Mouse (Mus musculus) Patski (cell line): ENCODE results near the gene Wdr1. TPM values are rescaled to one million over a fixed set of nuclear protein-coding genes. Genes with fewer than 3 reads are reported as not detected.
"Not testable (repeated sequence)": the region's sequence is repeated elsewhere in the genome, so short reads cannot be mapped to it uniquely, and the experiment has no call there.

Source experiments
- ATAC-seq: fragments of 100-300 bp; one replicate; pipeline ENCODE4 v1.8.0; 2021
- CTCF ChIA-PET: fragments of 350-600 bp; sonication (Branson Sonifier 250); formaldehyde crosslinking; loops from one replicate; lab custom pipeline; 2022; ENCODE audit warnings: inconsistent platforms; lab: Charles Lee
- POLR2A ChIA-PET: fragments of 350-600 bp; sonication (Branson Sonifier 250); formaldehyde crosslinking; loops from one replicate; lab custom pipeline; 2022; ENCODE audit warnings: antibody characterized with exemption, inconsistent platforms; lab: Charles Lee
- DNase-seq: peaks from one replicate; pipeline ENCODE4 v3.0.0-alpha.2; 2011; ENCODE audit warnings: low read depth, low spot score
- H3K27me3 ChIP-seq: fragments of 371-371 bp; one replicate; pipeline ENCODE4 v1.5.1; 2021
- CTCF ChIP-seq: fragments of 100-300 bp; IDR thresholded peaks from one replicate; pipeline ENCODE4 v1.5.1; 2021
- in situ Hi-C: fragments of 300-500 bp; cut with MboI; formaldehyde crosslinking; loops from 3 replicates; pipeline ENCODE4 v1.11.1; 2018; ENCODE audit warnings: low pct_unique_long_range_greater_than_20kb, mixed read lengths
- polyA plus RNA-seq: library from polyadenylated mRNA; unstranded; gene quantifications from one replicate; pipeline ENCODE4 v1.2.3, GENCODE M21; 2021

Wdr1 gene
- polyA plus RNA-seq, 1 experiment from 2014 or later: 416 TPM

DNA sequence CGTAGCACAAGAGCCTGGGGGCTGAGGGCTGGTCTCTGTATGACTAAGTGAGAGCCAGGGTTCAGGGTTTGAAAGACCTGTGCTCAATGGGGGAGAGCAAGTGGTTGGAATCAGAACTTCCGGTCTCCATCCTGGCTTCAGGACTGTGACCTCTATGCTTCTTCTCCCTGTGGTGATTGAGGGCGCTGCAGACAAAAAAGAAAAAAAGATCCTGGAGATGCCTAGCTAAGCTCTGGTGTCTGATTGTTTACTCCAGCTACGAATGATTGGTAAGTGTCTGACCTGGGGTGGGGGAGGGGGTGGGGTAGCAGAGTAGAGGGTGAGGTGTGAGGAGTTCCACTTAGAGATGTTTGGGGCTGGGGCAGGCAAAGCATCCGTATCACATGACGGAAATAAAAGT is 75.0 kb downstream of the Wdr1 start:
- TF ChIP-seq CTCF: no peak
- peaks cover 12% of the 10 kb centered on the region for H3K27me3 ChIP-seq
- ATAC-seq (no peak), DNase-seq (no peak)
- CTCF ChIA-PET: no interaction called here
- POLR2A ChIA-PET: no interaction called here
- in situ Hi-C loops: no loop called here

DNA sequence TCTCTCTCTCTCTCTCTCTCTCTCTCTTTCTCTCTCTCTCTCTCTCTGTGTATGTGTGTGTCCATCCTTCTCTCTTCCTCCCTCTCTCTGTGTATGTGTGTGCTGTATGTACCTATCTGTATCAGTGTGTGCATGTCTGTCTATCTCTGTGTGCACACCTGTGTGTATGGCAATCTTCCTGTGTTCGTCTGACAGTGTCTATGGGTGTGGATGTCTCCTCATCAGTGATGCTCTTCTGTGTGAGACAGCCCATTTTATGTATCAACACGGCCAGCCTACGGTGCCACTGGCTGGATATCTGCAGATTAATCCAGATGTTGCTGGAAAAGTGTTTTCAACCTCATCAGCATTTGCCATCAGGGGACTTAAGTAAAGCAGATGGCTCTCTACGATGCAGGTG is 75.8 kb downstream of the Wdr1 start:
- TF ChIP-seq CTCF: no peak
- no peak for DNase-seq
- in situ Hi-C loops: no loop called here

DNA sequence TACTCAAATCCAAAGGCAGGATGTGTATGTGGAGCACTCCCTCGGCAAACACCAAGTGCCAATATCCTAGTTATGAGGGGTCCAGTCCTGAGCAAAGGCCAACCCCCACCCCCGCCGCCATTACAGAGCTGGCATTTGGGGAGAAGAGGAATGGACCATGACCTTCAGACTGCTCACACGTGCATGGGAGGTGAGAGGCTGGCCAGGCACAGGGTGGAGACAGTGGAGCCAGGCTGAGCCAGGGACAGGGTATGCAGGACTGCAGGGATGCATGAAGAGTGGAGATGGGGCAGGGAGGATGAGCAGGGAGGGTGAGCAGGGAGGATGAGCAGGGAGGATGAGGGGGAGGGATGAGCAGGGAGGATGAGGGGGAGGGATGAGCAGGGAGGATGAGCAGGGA is 77.1 kb downstream of the Wdr1 start:
- ATAC-seq (no peak), DNase-seq (no peak)
- POLR2A ChIA-PET: no interaction called here
- no peak for TF ChIP-seq CTCF
- CTCF ChIA-PET: interaction anchor here (1.1 kb wide), 1 partner anchor 13 kb away, joined by 3 read pairs; no protein-coding TSS in a partner anchor
- peaks cover 5% of the 10 kb centered on the region for H3K27me3 ChIP-seq
- in situ Hi-C loops: no loop called here

More for the DNA sequence above, 75.8 kb downstream of the Wdr1 start:
- no peak for ATAC-seq
- peaks cover 12% of the 10 kb centered on the region for H3K27me3 ChIP-seq
- POLR2A ChIA-PET: no interaction called here
- CTCF ChIA-PET: no interaction called here

DNA sequence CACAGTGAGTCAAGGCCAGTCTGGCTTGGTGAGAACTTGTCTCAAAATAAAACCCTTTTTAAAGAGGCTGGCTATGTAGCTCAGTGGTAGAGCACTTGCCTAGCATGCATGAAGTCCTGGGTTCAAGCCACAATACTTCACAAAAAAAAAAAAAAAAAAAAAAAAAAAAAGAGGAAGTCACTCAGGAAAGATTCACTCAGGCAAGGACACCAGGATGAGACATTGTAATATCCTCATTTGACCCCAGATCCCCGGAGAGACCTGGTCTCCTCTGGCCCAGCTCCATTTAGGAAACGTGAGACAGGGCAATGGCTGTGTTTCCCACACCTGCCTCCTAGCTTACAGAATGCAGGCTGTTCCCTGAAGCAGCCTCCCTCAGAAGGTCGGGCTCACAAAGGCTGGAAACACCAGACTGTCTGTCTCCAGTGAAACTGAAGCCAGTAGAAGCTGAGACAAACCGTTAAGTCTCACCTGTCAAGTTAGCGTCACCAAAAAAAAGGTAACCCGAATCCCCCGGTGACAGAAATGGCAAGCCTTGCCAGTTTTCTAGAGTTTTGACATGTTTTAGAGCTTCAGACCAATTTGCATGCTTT is 79.4 kb downstream of the Wdr1 start:
- no peak for TF ChIP-seq CTCF
- POLR2A ChIA-PET: interaction anchor here (0.7 kb wide), 1 partner anchor 83 kb away, joined by 4 read pairs; no protein-coding TSS in a partner anchor
- in situ Hi-C loops: no loop called here
- no peaks in the 10 kb centered on the region for H3K27me3 ChIP-seq
- CTCF ChIA-PET: interaction anchor here (0.8 to 1.5 kb wide), 6 partner anchors 7 to 175 kb away, joined by 3 to 6 read pairs (median 3); no protein-coding TSS in a partner anchor
- DNase-seq: no peak
- ATAC-seq: no peak

DNA sequence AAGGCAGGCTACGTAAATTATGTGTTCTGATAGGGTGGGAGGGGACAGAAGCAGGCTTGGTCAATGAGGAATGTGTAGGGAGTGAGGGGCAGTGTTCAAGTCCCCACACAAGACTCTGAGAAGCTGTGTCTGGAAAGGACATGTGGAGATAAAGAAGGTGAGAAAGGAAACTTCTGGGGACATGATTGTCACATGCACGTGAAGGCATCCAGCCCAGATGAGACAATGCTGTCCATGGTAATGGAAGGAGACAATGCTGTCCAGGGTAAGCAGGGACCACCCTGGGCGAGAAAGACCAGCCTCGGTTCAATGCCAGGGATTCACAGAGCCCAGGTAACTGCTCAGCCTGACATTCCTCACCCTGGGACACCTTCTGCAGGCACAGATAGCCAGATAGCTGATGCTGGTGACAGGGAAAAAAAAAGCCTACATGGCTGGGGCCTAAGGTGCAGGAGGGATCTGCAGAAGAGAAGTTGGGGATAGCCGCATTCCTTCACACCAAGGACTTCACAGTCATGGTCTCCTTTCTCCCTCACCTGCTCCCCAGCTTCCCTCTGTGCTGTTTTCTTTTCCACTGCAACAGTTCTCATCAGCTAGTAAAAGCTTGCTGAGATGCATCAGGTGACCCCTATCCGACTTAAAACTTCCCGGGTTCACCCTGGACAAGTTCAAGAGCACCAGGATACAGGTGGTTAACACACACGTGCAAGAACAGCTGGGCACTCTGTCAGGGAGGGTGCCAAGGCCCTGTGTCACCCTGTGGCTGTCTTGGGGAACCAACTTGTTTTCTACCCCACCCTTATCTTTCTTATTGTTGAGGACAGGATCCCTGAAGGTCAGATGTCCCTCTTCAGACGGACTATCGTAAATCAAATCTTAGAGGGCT is 82.0 kb downstream of the Wdr1 start:
- in situ Hi-C loops: no loop called here
- no peak for ATAC-seq

DNA sequence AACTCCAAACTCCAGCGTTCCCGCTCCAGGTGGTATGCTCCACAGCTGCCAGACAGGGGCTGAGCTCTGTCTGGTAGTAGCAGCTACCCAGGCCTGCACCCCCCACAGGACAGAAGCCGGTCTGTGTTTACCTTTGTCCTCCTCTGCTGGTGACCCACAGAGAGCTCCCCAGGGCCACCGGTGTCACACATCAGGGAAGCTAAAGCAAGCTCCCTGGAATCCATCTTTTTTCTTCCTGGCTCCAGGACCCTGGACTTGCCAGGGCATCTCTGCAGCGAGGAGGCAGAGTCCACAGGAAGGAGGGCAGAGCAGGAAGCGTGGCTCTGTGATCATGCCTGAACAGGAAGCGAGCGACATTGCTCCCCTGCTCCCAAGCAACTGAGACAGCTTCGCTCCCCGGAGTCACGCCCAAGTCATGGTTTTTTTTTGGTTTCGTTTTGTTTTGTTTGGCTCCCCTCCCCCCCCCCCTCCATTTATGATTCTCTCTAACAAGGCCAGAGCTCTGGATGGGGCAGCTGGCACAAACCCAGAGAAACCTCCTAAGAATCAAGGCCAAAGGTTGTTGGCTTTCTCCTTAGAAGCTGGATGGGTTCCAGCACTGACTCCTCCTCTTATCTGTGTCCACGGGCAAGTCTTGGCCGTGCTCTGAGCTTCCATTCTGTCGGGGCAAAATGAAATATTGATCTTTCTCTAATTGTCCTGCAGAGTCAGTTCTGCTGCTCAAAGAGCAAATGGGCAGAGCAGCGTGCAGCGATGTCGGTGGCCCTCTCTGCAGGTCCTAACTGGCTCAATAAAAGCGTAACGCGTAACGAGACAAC is 82.9 kb downstream of the Wdr1 start:
- TF ChIP-seq CTCF: no peak

More for the DNA sequence above, 82.0 kb downstream of the Wdr1 start:
- DNase-seq: no peak
- no peaks in the 10 kb centered on the region for H3K27me3 ChIP-seq
- TF ChIP-seq CTCF: no peak
- ChIA-PET POLR2A (interaction anchor here (0.6 to 1.2 kb wide), 3 partner anchors 8 to 105 kb away, joined by 3 to 6 read pairs (median 4); no protein-coding TSS in a partner anchor), CTCF (interaction anchor here (1.4 to 3.8 kb wide), 4 partner anchors 11 to 89 kb away, joined by 3 to 27 read pairs (median 4); no protein-coding TSS in a partner anchor)

DNA sequence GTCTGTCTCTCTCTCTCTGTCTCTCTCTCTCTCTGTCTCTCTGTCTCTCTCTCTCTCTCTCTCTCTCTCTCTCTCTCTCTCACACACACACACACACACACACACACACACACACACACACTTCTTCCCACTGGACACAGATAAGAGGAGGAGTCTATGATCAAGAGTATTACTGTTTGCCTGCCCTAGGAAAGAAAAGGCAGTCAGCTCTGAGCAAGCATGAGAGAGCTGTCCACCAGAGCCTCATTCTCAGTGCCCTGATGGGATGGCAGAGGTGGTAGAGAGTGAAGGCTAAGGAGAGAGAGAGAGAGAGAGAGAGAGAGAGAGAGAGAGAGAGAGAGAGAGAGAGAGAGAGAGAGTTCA is 83.5 kb downstream of the Wdr1 start:
- ChIA-PET CTCF (interaction anchor here (1.0 to 3.8 kb wide), 9 partner anchors 9 to 171 kb away, joined by 3 to 27 read pairs (median 3); no protein-coding TSS in a partner anchor), POLR2A (interaction anchor here (0.6 to 1.2 kb wide), 3 partner anchors 19 to 86 kb away, joined by 3 to 4 read pairs (median 4); no protein-coding TSS in a partner anchor)
- peak; percentile 20 for ATAC-seq
- DNase-seq, in situ Hi-C loops, H3K27me3 ChIP-seq: not testable (repeated sequence)

More for the DNA sequence above, 82.9 kb downstream of the Wdr1 start:
- H3K27me3 ChIP-seq: no peaks in the 10 kb centered on the region
- DNase-seq: no peak
- POLR2A ChIA-PET: interaction anchor here (0.6 to 1.2 kb wide), 4 partner anchors 9 to 104 kb away, joined by 3 to 6 read pairs (median 4); no protein-coding TSS in a partner anchor
- CTCF ChIA-PET: interaction anchor here (0.6 to 3.8 kb wide), 11 partner anchors 10 to 171 kb away, joined by 3 to 27 read pairs (median 3); no protein-coding TSS in a partner anchor
- in situ Hi-C loops: no loop called here
- ATAC-seq: peak; percentile 56

DNA sequence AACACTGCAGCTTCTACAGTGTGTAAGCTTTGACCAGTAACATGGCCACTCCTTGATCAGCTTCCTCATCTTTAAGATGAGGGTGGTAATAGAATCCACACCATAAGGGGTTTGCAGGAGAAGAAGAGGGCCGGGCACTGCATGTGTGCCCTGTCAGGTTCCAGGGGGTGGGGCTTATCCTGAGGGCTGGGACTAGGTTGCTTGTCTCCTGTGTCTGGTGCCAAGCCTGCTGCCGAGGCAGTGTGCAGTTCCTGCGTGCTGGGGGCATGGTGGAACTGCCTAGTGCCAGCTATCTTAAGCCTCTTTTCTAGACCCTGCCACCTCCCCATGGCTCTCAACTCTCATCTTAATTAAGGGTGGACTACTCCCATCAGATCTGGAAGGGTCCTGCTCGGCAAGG is 84.0 kb downstream of the Wdr1 start:
- in situ Hi-C loops: no loop called here
- no peak for DNase-seq

DNA sequence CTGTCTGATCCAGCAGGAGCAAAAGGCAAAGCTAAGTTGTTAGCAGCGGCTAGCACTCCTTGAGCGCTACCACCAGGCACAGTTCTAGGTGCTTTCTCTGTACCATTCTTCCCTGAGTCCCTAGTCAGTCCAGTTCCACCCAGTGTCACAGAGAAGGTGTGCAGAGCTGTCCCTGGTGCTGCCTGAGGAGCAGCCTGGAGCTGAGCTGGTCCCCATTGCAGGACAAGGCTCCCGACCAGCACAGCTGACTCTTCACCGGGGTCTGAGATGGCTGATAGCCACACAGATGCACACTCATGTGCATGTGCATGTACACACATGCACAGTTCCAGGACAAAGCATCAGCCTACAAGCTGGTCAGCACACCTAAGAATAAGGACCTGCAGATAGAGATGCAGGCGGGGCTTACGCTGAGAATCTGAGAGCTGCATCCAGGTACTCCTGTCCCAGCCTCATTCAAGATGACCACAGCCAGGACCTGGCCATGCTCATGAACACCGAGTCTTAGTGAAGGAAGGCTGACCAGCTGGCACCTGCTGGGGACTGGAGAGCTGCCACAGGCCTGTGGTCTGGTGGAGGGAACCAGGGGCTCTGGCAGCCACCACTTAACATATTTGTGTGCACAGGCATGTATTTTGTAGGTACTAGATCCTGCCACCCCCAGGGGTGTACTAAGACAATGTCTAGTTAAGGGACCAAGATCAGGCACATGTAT is 85.1 kb downstream of the Wdr1 start:
- DNase-seq (no peak), ATAC-seq (peak; percentile 60)
- POLR2A ChIA-PET: no interaction called here
- H3K27me3 ChIP-seq: no peaks in the 10 kb centered on the region
- no peak for TF ChIP-seq CTCF
- CTCF ChIA-PET: interaction anchor here (0.7 to 3.8 kb wide), 7 partner anchors 8 to 169 kb away, joined by 3 to 27 read pairs (median 5); no protein-coding TSS in a partner anchor
- in situ Hi-C loops: no loop called here

More for the DNA sequence above, 84.0 kb downstream of the Wdr1 start:
- no peak for TF ChIP-seq CTCF
- ChIA-PET POLR2A (interaction anchor here (0.5 to 1.1 kb wide), 2 partner anchors 19 to 144 kb away, joined by 3 read pairs; no protein-coding TSS in a partner anchor), CTCF (interaction anchor here (1.6 to 3.8 kb wide), 3 partner anchors 9 to 170 kb away, joined by 4 to 27 read pairs (median 9); no protein-coding TSS in a partner anchor)
- no peak for ATAC-seq
- no peaks in the 10 kb centered on the region for H3K27me3 ChIP-seq
